Mouse (Mus musculus) brain, embryonic 14.5 days (tissue): ENCODE results near the gene Omg.

Experiments used
- CTCF ChIP-seq: fragments of 200-500 bp; IDR thresholded peaks from 2 replicates; pipeline ENCODE4 v1.5.1; 2012; ENCODE audit warnings: inconsistent platforms, mild to moderate bottlenecking, moderate library complexity, borderline replicate concordance; ENCODE audit not compliant: insufficient read depth, insufficient read length; ENCODE audit errors: extremely low read depth
- POLR2A ChIP-seq: fragments of 200-500 bp; IDR thresholded peaks from 2 replicates; pipeline ENCODE4 v1.6.1; 2012; ENCODE audit warnings: mild to moderate bottlenecking, inconsistent platforms, borderline replicate concordance; ENCODE audit not compliant: poor library complexity, insufficient read depth, insufficient read length, severe bottlenecking; ENCODE audit errors: extremely low read depth

DNA sequence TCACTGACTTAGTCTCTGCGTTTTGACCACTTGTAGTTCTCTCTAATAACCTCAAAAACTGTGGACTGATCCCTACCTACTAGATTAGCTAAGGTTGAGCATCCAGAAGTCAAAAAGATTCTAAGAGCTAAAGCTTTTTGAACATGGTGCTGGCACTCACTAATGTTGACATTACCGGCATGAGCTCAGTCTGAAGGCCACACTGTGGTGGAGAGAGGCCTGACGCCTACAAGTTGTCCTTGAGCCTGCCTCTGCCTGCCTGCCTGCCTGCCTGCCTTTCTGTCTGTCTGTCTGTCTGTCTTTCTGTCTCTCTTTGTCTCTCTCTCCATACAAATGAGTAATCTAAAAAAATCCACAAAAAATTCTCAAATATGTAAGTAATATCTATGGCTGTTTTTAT, 46.0 kb downstream of the Omg start:
- TF ChIP-seq CTCF, result no peak
- no peak for TF ChIP-seq POLR2A
